In genomic region chr3:102149941-102150340, GRCm38 (mm10) we compare ENCODE assay signal across 26 mouse cellular contexts. TPM values are rescaled to one million over a fixed set of nuclear protein-coding genes. Genes with fewer than 3 reads are reported as not detected.
DNase-seq lines count a peak whose midpoint lies in the region; ATAC-seq lines count a peak whose summit lies in the region.
"Had no signal": no experiment of that assay in that cellular context is flagged by ENCODE, and none has a peak within 500 bp of the region (broad histone marks: within the 10 kb centered on the region; RNA-seq: fewer than 3 reads in every experiment).

No protein-coding gene starts in this region.

- no peak overlapping the region for H3K4me3 ChIP-seq in forebrain, embryonic 10.5 days
- H3K4me3 ChIP-seq in forebrain, embryonic 15.5 days: no peak overlapping the region
- no peak overlapping the region for H3K4me3 ChIP-seq in lung, embryonic 16.5 days (ENCODE audit: low read length)
- H3K4me3 ChIP-seq in embryonic facial prominence, embryonic 14.5 days (ENCODE audit: low read depth, low read length): no peak overlapping the region
- H3K4me3 ChIP-seq in hindbrain, embryonic 12.5 days: no peak overlapping the region
- H3K4me3 ChIP-seq: embryonic facial prominence, embryonic 13.5 days; heart, embryonic 12.5 days; hindbrain, embryonic 13.5 days; liver, embryonic 15.5 days; midbrain, embryonic 15.5 days had no signal

- no peaks in the 10 kb centered on the region for H3K9me3 ChIP-seq in forebrain, embryonic 10.5 days
- no peaks in the 10 kb centered on the region for H3K9me3 ChIP-seq in forebrain, embryonic 15.5 days
- no peaks in the 10 kb centered on the region for H3K9me3 ChIP-seq in lung, embryonic 16.5 days (ENCODE audit: control insufficient read depth, low read length)
- H3K9me3 ChIP-seq in embryonic facial prominence, embryonic 14.5 days (ENCODE audit: control insufficient read depth, low read length): no peaks in the 10 kb centered on the region
- H3K9me3 ChIP-seq in hindbrain, embryonic 12.5 days (replicated peaks): no peaks in the 10 kb centered on the region
- H3K9me3 ChIP-seq: embryonic facial prominence, embryonic 13.5 days; heart, embryonic 12.5 days; hindbrain, embryonic 13.5 days; liver, embryonic 15.5 days; midbrain, embryonic 15.5 days had no signal

- no peak overlapping the region for H3K4me2 ChIP-seq in forebrain, embryonic 15.5 days (replicated peaks)
- no peak overlapping the region for H3K4me2 ChIP-seq in lung, embryonic 16.5 days (ENCODE audit: low read depth, low read length)
- H3K4me2 ChIP-seq in embryonic facial prominence, embryonic 14.5 days (ENCODE audit: low read depth, low read length): no peak overlapping the region
- H3K4me2 ChIP-seq in hindbrain, embryonic 12.5 days (replicated peaks): no peak overlapping the region
- H3K4me2 ChIP-seq: embryonic facial prominence, embryonic 13.5 days; heart, embryonic 12.5 days; hindbrain, embryonic 13.5 days; liver, embryonic 15.5 days; midbrain, embryonic 15.5 days had no signal

- ATAC-seq in forebrain, embryonic 15.5 days (replicated peaks): no peak
- peak; percentile 59 for ATAC-seq in lung, embryonic 16.5 days (ENCODE audit: low read depth)
- ATAC-seq in embryonic facial prominence, embryonic 14.5 days (ENCODE audit: low read depth): no peak
- ATAC-seq in hindbrain, embryonic 12.5 days (ENCODE audit: low FRiP score): no peak
- ATAC-seq: CD4-positive, CD25-positive, alpha-beta regulatory T cell, adult 4 months; forebrain, embryonic 14.5 days; midbrain, embryonic 15.5 days had no signal

- peaks cover 44% of the 10 kb centered on the region for H3K27me3 ChIP-seq in forebrain, embryonic 10.5 days (ENCODE audit: poor library complexity, severe bottlenecking)
- H3K27me3 ChIP-seq in forebrain, embryonic 15.5 days: no peaks in the 10 kb centered on the region
- H3K27me3 ChIP-seq in lung, embryonic 16.5 days (ENCODE audit: control insufficient read depth, insufficient read depth, low read depth, low read length): no peaks in the 10 kb centered on the region
- H3K27me3 ChIP-seq in embryonic facial prominence, embryonic 14.5 days (replicated peaks; ENCODE audit: control insufficient read depth, insufficient read depth, low read length): no peaks in the 10 kb centered on the region
- no peaks in the 10 kb centered on the region for H3K27me3 ChIP-seq in hindbrain, embryonic 12.5 days
- H3K27me3 ChIP-seq: heart, embryonic 12.5 days; hindbrain, embryonic 13.5 days; liver, embryonic 15.5 days; midbrain, embryonic 15.5 days had no signal

- no peak for DNase-seq in forebrain, embryonic 10.5 days (ENCODE audit: extremely low spot score, low spot score)
- DNase-seq in lung, postnatal 10 days: no peak
- DNase-seq in embryonic facial prominence, embryonic 14.5 days (ENCODE audit: low spot score): peak; percentile 83
- DNase-seq in mesoderm, embryonic 11.5 days (ENCODE audit: low read depth, low spot score): peak; percentile 61
- DNase-seq in cerebellum, adult 11-12 months: no peak
- DNase-seq: adrenal gland, adult 2 months; cerebellum, adult 2 months; cerebellum, postnatal 36 days; gastrocnemius, postnatal 14 days; heart, postnatal 14 days; kidney, adult 11 months; kidney, postnatal 14 days; liver; right cerebral cortex, adult 18-20 months; right cerebral cortex, postnatal 4 days; thymus, postnatal 14 days had no signal

- no peak overlapping the region for H3K9ac ChIP-seq in forebrain, embryonic 15.5 days (replicated peaks)
- H3K9ac ChIP-seq in lung, embryonic 16.5 days (ENCODE audit: low read length): no peak overlapping the region
- H3K9ac ChIP-seq in embryonic facial prominence, embryonic 14.5 days (ENCODE audit: low read depth, low read length): no peak overlapping the region
- H3K9ac ChIP-seq in hindbrain, embryonic 12.5 days: no peak overlapping the region
- H3K9ac ChIP-seq: embryonic facial prominence, embryonic 13.5 days; heart, embryonic 12.5 days; hindbrain, embryonic 13.5 days; liver, embryonic 15.5 days; midbrain, embryonic 15.5 days had no signal

- H3K27ac ChIP-seq in forebrain, embryonic 10.5 days: 0 out of 2 replicates have a peak overlapping the region, but pooled peaks have one; percentile 30
- H3K27ac ChIP-seq in forebrain, embryonic 15.5 days (replicated peaks): no peak overlapping the region
- no peak overlapping the region for H3K27ac ChIP-seq in lung, embryonic 16.5 days (ENCODE audit: low read length)
- no peak overlapping the region for H3K27ac ChIP-seq in embryonic facial prominence, embryonic 14.5 days (replicated peaks; ENCODE audit: low read depth, low read length)
- no peak overlapping the region for H3K27ac ChIP-seq in hindbrain, embryonic 12.5 days
- H3K27ac ChIP-seq: embryonic facial prominence, embryonic 13.5 days; hindbrain, embryonic 13.5 days; liver, embryonic 15.5 days; midbrain, embryonic 15.5 days had no signal

- H3K4me1 ChIP-seq in forebrain, embryonic 10.5 days: peaks cover 77% of the 10 kb centered on the region
- H3K4me1 ChIP-seq in forebrain, embryonic 15.5 days: peaks cover 5% of the 10 kb centered on the region
- H3K4me1 ChIP-seq in lung, embryonic 16.5 days (replicated peaks; ENCODE audit: control insufficient read depth, insufficient read depth, low read length): peaks cover 15% of the 10 kb centered on the region
- H3K4me1 ChIP-seq in embryonic facial prominence, embryonic 14.5 days (ENCODE audit: control insufficient read depth, insufficient read depth, low read length): no peaks in the 10 kb centered on the region
- peaks cover 28% of the 10 kb centered on the region for H3K4me1 ChIP-seq in hindbrain, embryonic 12.5 days

- no peaks in the 10 kb centered on the region for H3K36me3 ChIP-seq in forebrain, embryonic 10.5 days (replicated peaks)
- no peaks in the 10 kb centered on the region for H3K36me3 ChIP-seq in forebrain, embryonic 15.5 days
- H3K36me3 ChIP-seq in lung, embryonic 16.5 days (ENCODE audit: control insufficient read depth, insufficient read depth, low read length): no peaks in the 10 kb centered on the region
- H3K36me3 ChIP-seq in embryonic facial prominence, embryonic 14.5 days (ENCODE audit: control insufficient read depth, insufficient read depth, low read length): no peaks in the 10 kb centered on the region
- H3K36me3 ChIP-seq in hindbrain, embryonic 12.5 days: no peaks in the 10 kb centered on the region
- H3K36me3 ChIP-seq: embryonic facial prominence, embryonic 13.5 days; hindbrain, embryonic 13.5 days; midbrain, embryonic 15.5 days had no signal

- 63% methylated on average over 7 of the region's 7 CpGs for WGBS in forebrain, embryonic 10.5 days
- WGBS in forebrain, embryonic 15.5 days: 84% methylated on average over 7 of the region's 7 CpGs
- WGBS in lung, embryonic 16.5 days: 23% methylated on average over 7 of the region's 7 CpGs
- WGBS in embryonic facial prominence, embryonic 14.5 days: 26% methylated on average over 7 of the region's 7 CpGs
- WGBS in hindbrain, embryonic 12.5 days: 64% methylated on average over 7 of the region's 7 CpGs

RNA-seq across cellular contexts. Expression of gene Vangl1, which starts 54.6 kb away (rescaled TPM):
- 9.5 and 11.0 TPM in 2 replicates for polyA plus RNA-seq in forebrain, embryonic 10.5 days (2016; fragmentation: Nextera tagmentation; extraction: Ambion mirVana)
- 4.0 and 5.1 TPM in 2 replicates for polyA plus RNA-seq in forebrain, embryonic 15.5 days (2015; fragmentation: Nextera tagmentation; extraction: Ambion mirVana)
- 27.3 and 28.4 TPM in 2 replicates for polyA plus RNA-seq in lung, embryonic 16.5 days (2015; fragmentation: Nextera tagmentation; extraction: Ambion mirVana)
- 20.8 and 26.6 TPM in 2 replicates for polyA plus RNA-seq in embryonic facial prominence, embryonic 14.5 days (2014; fragmentation: Nextera tagmentation; extraction: Ambion mirVana)
- 11.1 and 15.2 TPM in 2 replicates for polyA plus RNA-seq in hindbrain, embryonic 12.5 days (2016; fragmentation: Nextera tagmentation; extraction: Ambion mirVana)

Comparison
In these comparisons a context has a peak if more than half of its experiments do, and no peak if none do; other contexts are left out.
1. DNase-seq: peak in embryonic facial prominence, embryonic 14.5 days (single experiment) and mesoderm, embryonic 11.5 days (single experiment); none in forebrain, embryonic 10.5 days (single experiment), lung, postnatal 10 days (single experiment) and cerebellum, adult 11-12 months (single experiment).